9 mouse cellular contexts compared by ENCODE assay signal in genomic region chr19:10244183-10244582, GRCm38 (mm10). TPM values are rescaled to one million over a fixed set of nuclear protein-coding genes. Genes with fewer than 3 reads are reported as not detected.
DNase-seq lines count a peak whose midpoint lies in the region; ATAC-seq and TF ChIP-seq lines count a peak whose summit lies in the region.
"Had no signal": no experiment of that assay in that cellular context is flagged by ENCODE, and none has a peak within 500 bp of the region (broad histone marks: within the 10 kb centered on the region; RNA-seq: fewer than 3 reads in every experiment).

No protein-coding gene starts in this region.

- H3K27ac ChIP-seq in intestine, embryonic 14.5 days (ENCODE audit: low read depth) = no peak overlapping the region
- no peak overlapping the region for H3K27ac ChIP-seq in intestine, embryonic 16.5 days (ENCODE audit: low read length)
- peak overlapping the region; percentile 80 for H3K27ac ChIP-seq in limb, embryonic 10.5 days
- no peak overlapping the region for H3K27ac ChIP-seq in small intestine, adult 2 months (ENCODE audit: insufficient read depth, low read depth, low read length)
- H3K27ac ChIP-seq: embryonic facial prominence, embryonic 15.5 days had no signal

- no peaks in the 10 kb centered on the region for H3K27me3 ChIP-seq in intestine, embryonic 14.5 days (replicated peaks; ENCODE audit: control insufficient read depth, insufficient read depth, low read length)
- no peaks in the 10 kb centered on the region for H3K27me3 ChIP-seq in intestine, embryonic 16.5 days (replicated peaks; ENCODE audit: control insufficient read depth, insufficient read depth, low read length)
- H3K27me3 ChIP-seq in E14TG2a.4 (ENCODE audit: insufficient read depth, low read length) = peaks cover 13% of the 10 kb centered on the region
- H3K27me3 ChIP-seq in limb, embryonic 10.5 days (ENCODE audit: low read depth, poor library complexity, severe bottlenecking) = peaks cover 34% of the 10 kb centered on the region
- H3K27me3 ChIP-seq in small intestine, adult 2 months (ENCODE audit: control insufficient read depth, insufficient read depth, low read length) = no peaks in the 10 kb centered on the region
- H3K27me3 ChIP-seq: embryonic facial prominence, embryonic 15.5 days had no signal

- DNase-seq in intestine, embryonic 14.5 days (ENCODE audit: low spot score) = peak; percentile 83
- peak; percentile 81 for DNase-seq in adrenal gland, postnatal 14 days
- peak; percentile 45 to 64 for DNase-seq in heart, postnatal 14 days
- DNase-seq in limb, embryonic 10.5 days (ENCODE audit: low spot score) = peak; percentile 67

- peak; percentile 52 for TF ChIP-seq CTCF in E14TG2a.4 (conservative IDR thresholded peaks at IDR 0.05; ENCODE audit: low read length)
- TF ChIP-seq CTCF in small intestine, adult 2 months (IDR thresholded peaks at IDR 0.05; ENCODE audit: extremely low read depth, insufficient read length, insufficient replicate concordance, low read depth, low read length) = peak; percentile 78; the same call in 1 of the 2 replicates

- intact Hi-C loops in heart, postnatal 14 days (cut with DNase I) = no loop called here

- peaks cover 32% of the 10 kb centered on the region; the same call in 1 of the 2 replicates for H3K4me1 ChIP-seq in intestine, embryonic 14.5 days (replicated peaks; ENCODE audit: control insufficient read depth, insufficient read depth, low read length)
- H3K4me1 ChIP-seq in intestine, embryonic 16.5 days (ENCODE audit: control insufficient read depth, insufficient read depth, low read length) = peaks cover 21% of the 10 kb centered on the region
- peaks cover 80% of the 10 kb centered on the region for H3K4me1 ChIP-seq in E14TG2a.4 (replicated peaks; ENCODE audit: low read depth, low read length)
- peaks cover 73% of the 10 kb centered on the region for H3K4me1 ChIP-seq in limb, embryonic 10.5 days
- H3K4me1 ChIP-seq in small intestine, adult 2 months (ENCODE audit: control insufficient read depth, insufficient read depth, insufficient read length, low read length) = peaks cover under 1% of the 10 kb centered on the region; the same call in 1 of the 2 replicates

- 7% methylated on average over 3 of the region's 3 CpGs for WGBS in intestine, embryonic 14.5 days
- 15% methylated on average over 3 of the region's 3 CpGs for WGBS in intestine, embryonic 16.5 days
- 14% methylated on average over 3 of the region's 3 CpGs for WGBS in limb, embryonic 10.5 days
- 6% methylated on average over 3 of the region's 3 CpGs for WGBS in small intestine, adult 2 months

- no peaks in the 10 kb centered on the region for H3K9me3 ChIP-seq in intestine, embryonic 14.5 days (ENCODE audit: control insufficient read depth, low read length)
- no peaks in the 10 kb centered on the region for H3K9me3 ChIP-seq in intestine, embryonic 16.5 days (ENCODE audit: control insufficient read depth, low read length)
- H3K9me3 ChIP-seq in E14TG2a.4 (ENCODE audit: low read length) = no peaks in the 10 kb centered on the region
- no peaks in the 10 kb centered on the region for H3K9me3 ChIP-seq in limb, embryonic 10.5 days (replicated peaks)
- H3K9me3 ChIP-seq: embryonic facial prominence, embryonic 15.5 days had no signal

- ATAC-seq in intestine, embryonic 14.5 days (replicated peaks; ENCODE audit: low FRiP score, low TSS enrichment, low read depth) = no peak
- ATAC-seq in intestine, embryonic 16.5 days = no peak
- no peak for ATAC-seq in inflammation-experienced regulatory T-cells, adult 6 months

- TF ChIP-seq POLR2A in small intestine, adult 2 months (IDR thresholded peaks at IDR 0.05; ENCODE audit: low read depth, low read length) = no peak

- H3K4me2 ChIP-seq in intestine, embryonic 14.5 days (ENCODE audit: low read length) = no peak overlapping the region
- no peak overlapping the region for H3K4me2 ChIP-seq in intestine, embryonic 16.5 days (ENCODE audit: low read depth, low read length)
- H3K4me2 ChIP-seq: embryonic facial prominence, embryonic 15.5 days had no signal

- no peak overlapping the region for H3K4me3 ChIP-seq in intestine, embryonic 14.5 days (ENCODE audit: low read depth, low read length)
- H3K4me3 ChIP-seq in intestine, embryonic 16.5 days (ENCODE audit: low read length) = no peak overlapping the region
- H3K4me3 ChIP-seq in E14TG2a.4 (replicated peaks; ENCODE audit: low read length) = no peak overlapping the region
- no peak overlapping the region for H3K4me3 ChIP-seq in limb, embryonic 10.5 days
- H3K4me3 ChIP-seq in small intestine, adult 2 months (ENCODE audit: low read depth, low read length) = no peak overlapping the region
- H3K4me3 ChIP-seq: embryonic facial prominence, embryonic 15.5 days had no signal

- H3K9ac ChIP-seq in intestine, embryonic 14.5 days (ENCODE audit: low read length) = no peak overlapping the region
- H3K9ac ChIP-seq in intestine, embryonic 16.5 days (ENCODE audit: low read depth, low read length) = no peak overlapping the region
- H3K9ac ChIP-seq: embryonic facial prominence, embryonic 15.5 days had no signal

- no peaks in the 10 kb centered on the region for H3K36me3 ChIP-seq in intestine, embryonic 14.5 days (ENCODE audit: control insufficient read depth, insufficient read depth, low read length)
- H3K36me3 ChIP-seq in intestine, embryonic 16.5 days (ENCODE audit: control insufficient read depth, insufficient read depth, low read length) = no peaks in the 10 kb centered on the region
- H3K36me3 ChIP-seq in E14TG2a.4 (ENCODE audit: insufficient read depth, low read length) = peaks cover 1% of the 10 kb centered on the region; the same call in 1 of the 2 replicates
- H3K36me3 ChIP-seq in limb, embryonic 10.5 days = no peaks in the 10 kb centered on the region
- no peaks in the 10 kb centered on the region for H3K36me3 ChIP-seq in small intestine, adult 2 months (ENCODE audit: control insufficient read depth, insufficient read depth, low read length)
- H3K36me3 ChIP-seq: embryonic facial prominence, embryonic 15.5 days had no signal

RNA-seq across cellular contexts. Expression of gene Myrf, which starts 3.6 kb away (rescaled TPM):
- 26.0 and 26.3 TPM in 2 replicates for polyA plus RNA-seq in intestine, embryonic 14.5 days (2014; fragmentation: Nextera tagmentation; extraction: Ambion mirVana)
- polyA plus RNA-seq in intestine, embryonic 16.5 days (2015; fragmentation: Nextera tagmentation; extraction: Ambion mirVana) = 9.9 and 10.1 TPM in 2 replicates
- 2.6 and 4.7 TPM in 2 replicates for total RNA-seq in adrenal gland, postnatal 14 days (2021)
- 1 to 10 TPM; 7.6 to 7.7 TPM for total RNA-seq in heart, postnatal 14 days (2021)
- polyA plus RNA-seq in limb, embryonic 10.5 days (2016; fragmentation: Nextera tagmentation; extraction: Ambion mirVana) = 6.8 and 8.4 TPM in 2 replicates
- polyA plus RNA-seq in small intestine, adult 2 months (2012; rRNA removed) = 58.3 and 65.5 TPM in 2 replicates
- polyA plus RNA-seq in inflammation-experienced regulatory T-cells, adult 6 months (2017; shearing (Covaris generic)) = not detected

RNA-seq across cellular contexts. Expression of gene Fen1, which starts 40.2 kb away (rescaled TPM):
- 93.8 and 95.6 TPM in 2 replicates for polyA plus RNA-seq in intestine, embryonic 14.5 days (2014; fragmentation: Nextera tagmentation; extraction: Ambion mirVana)
- 77.9 and 87.8 TPM in 2 replicates for polyA plus RNA-seq in intestine, embryonic 16.5 days (2015; fragmentation: Nextera tagmentation; extraction: Ambion mirVana)
- total RNA-seq in adrenal gland, postnatal 14 days (2021) = 20.6 and 21.7 TPM in 2 replicates
- total RNA-seq in heart, postnatal 14 days (2021) = 1 to 10 TPM; 5.4 to 8.1 TPM
- 188 and 204 TPM in 2 replicates for polyA plus RNA-seq in limb, embryonic 10.5 days (2016; fragmentation: Nextera tagmentation; extraction: Ambion mirVana)
- 8.3 and 13.1 TPM in 2 replicates for polyA plus RNA-seq in small intestine, adult 2 months (2012; rRNA removed)
- polyA plus RNA-seq in inflammation-experienced regulatory T-cells, adult 6 months (2017; shearing (Covaris generic)) = 100 to 1,000 TPM in 1 of 3 experiments, 10 to 100 TPM in 2; 51.3 to 106 (median 64.4) TPM

RNA-seq across cellular contexts. Expression of gene Tmem258, which starts 40.4 kb away (rescaled TPM):
- 462 and 499 TPM in 2 replicates for polyA plus RNA-seq in intestine, embryonic 14.5 days (2014; fragmentation: Nextera tagmentation; extraction: Ambion mirVana)
- polyA plus RNA-seq in intestine, embryonic 16.5 days (2015; fragmentation: Nextera tagmentation; extraction: Ambion mirVana) = 466 and 467 TPM in 2 replicates
- 161 and 170 TPM in 2 replicates for total RNA-seq in adrenal gland, postnatal 14 days (2021)
- total RNA-seq in heart, postnatal 14 days (2021) = 100 to 1,000 TPM; 149 to 153 TPM
- polyA plus RNA-seq in limb, embryonic 10.5 days (2016; fragmentation: Nextera tagmentation; extraction: Ambion mirVana) = 420 and 432 TPM in 2 replicates
- polyA plus RNA-seq in small intestine, adult 2 months (2012; rRNA removed) = 41.1 and 67.1 TPM in 2 replicates
- polyA plus RNA-seq in inflammation-experienced regulatory T-cells, adult 6 months (2017; shearing (Covaris generic)) = 100 to 1,000 TPM; 337 to 380 (median 368) TPM
